Mouse (Mus musculus): ENCODE measurements at regions not wholly inside any gene's neighbourhood (a gene's known extent, or its start where the extent isn't known, plus 50 kb on each side); places are given as distances from the start of the nearest gene placed in this dataset.

- TF ChIP-seq FLI1 (IDR thresholded peaks at IDR 0.05; ENCODE audit: low read length) = no peak
- TF ChIP-seq GATA1 (IDR thresholded peaks at IDR 0.05; ENCODE audit: borderline replicate concordance, low read length) = no peak
Measured at GRCm38 (mm10) chr13:63708567-63708966, 106.5 kb upstream of the Ercc6l2 start.
